Mouse (Mus musculus) liver, embryonic 14.5 days (tissue): ENCODE data around the gene Slc25a12.

Experiments used
- CTCF ChIP-seq: IDR thresholded peaks from 2 replicates; pipeline ENCODE4 v1.5.1; 2016; ENCODE audit warnings: antibody characterized with exemption, low read depth, control low read depth
- EP300 ChIP-seq: IDR thresholded peaks from 2 replicates; pipeline ENCODE4 v1.6.1; 2016; ENCODE audit warnings: antibody characterized with exemption, low read depth

GRCm38 (mm10) chr2:71291566-71291965 lies 76.0 kb downstream of the Slc25a12 start:
- TF ChIP-seq CTCF, result no peak
- no peak for TF ChIP-seq EP300
